Comparison of ENCODE assay signal across 29 mouse cellular contexts in genomic region chr15:95750038-95750437, GRCm38 (mm10).
"Had no signal": no experiment of that assay in that cellular context is flagged by ENCODE, and none has a peak within 500 bp of the region (broad histone marks: within the 10 kb centered on the region; RNA-seq: fewer than 3 reads in every experiment).

No protein-coding gene starts in this region.

- DNase-seq: left cerebral cortex, postnatal 4 days; liver, embryonic 13.5 days; lung, adult 18-20 months; lung, adult 2 months; lung, embryonic 14.5 days; lung, postnatal 10 days; lung, postnatal 14 days; lung, postnatal 36 days; lung, postnatal 4 days; midbrain, embryonic 14.5 days had no signal

- H3K9me3 ChIP-seq: limb, embryonic 10.5 days; limb, embryonic 12.5 days; limb, embryonic 15.5 days; liver, embryonic 12.5 days; liver, embryonic 13.5 days; liver, embryonic 15.5 days; lung, embryonic 15.5 days; midbrain, embryonic 10.5 days; midbrain, embryonic 12.5 days; midbrain, embryonic 13.5 days; midbrain, embryonic 15.5 days had no signal

- H3K27ac ChIP-seq: left cerebral cortex, adult 2 months; limb, embryonic 10.5 days; limb, embryonic 12.5 days; limb, embryonic 13.5 days; limb, embryonic 15.5 days; liver, embryonic 12.5 days; liver, embryonic 13.5 days; liver, embryonic 14.5 days; liver, embryonic 15.5 days; lung, embryonic 15.5 days; macrophage; midbrain, embryonic 10.5 days; midbrain, embryonic 12.5 days; midbrain, embryonic 13.5 days; midbrain, embryonic 15.5 days had no signal

- H3K27me3 ChIP-seq: limb, embryonic 12.5 days; limb, embryonic 13.5 days; limb, embryonic 15.5 days; liver, embryonic 12.5 days; liver, embryonic 13.5 days; liver, embryonic 15.5 days; lung, embryonic 15.5 days; midbrain, embryonic 12.5 days; midbrain, embryonic 13.5 days; midbrain, embryonic 15.5 days had no signal

- H3K9ac ChIP-seq: limb, embryonic 12.5 days; limb, embryonic 13.5 days; limb, embryonic 15.5 days; liver, embryonic 12.5 days; liver, embryonic 13.5 days; liver, embryonic 14.5 days; liver, embryonic 15.5 days; lung, embryonic 14.5 days; lung, embryonic 15.5 days; midbrain, embryonic 12.5 days; midbrain, embryonic 13.5 days; midbrain, embryonic 15.5 days had no signal

- ATAC-seq: liver, embryonic 12.5 days; lung, postnatal 0 days; midbrain, embryonic 13.5 days; midbrain, embryonic 15.5 days; midbrain, embryonic 16.5 days had no signal

- H3K36me3 ChIP-seq: limb, embryonic 10.5 days; limb, embryonic 12.5 days; limb, embryonic 13.5 days; limb, embryonic 15.5 days; liver, embryonic 12.5 days; liver, embryonic 13.5 days; liver, embryonic 15.5 days; lung, embryonic 15.5 days; midbrain, embryonic 10.5 days; midbrain, embryonic 12.5 days; midbrain, embryonic 13.5 days; midbrain, embryonic 15.5 days had no signal

- H3K4me2 ChIP-seq: limb, embryonic 12.5 days; limb, embryonic 13.5 days; limb, embryonic 15.5 days; liver, embryonic 12.5 days; liver, embryonic 13.5 days; liver, embryonic 15.5 days; lung, embryonic 14.5 days; lung, embryonic 15.5 days; midbrain, embryonic 11.5 days; midbrain, embryonic 12.5 days; midbrain, embryonic 13.5 days; midbrain, embryonic 15.5 days had no signal

- H3K4me3 ChIP-seq: left cerebral cortex, adult 2 months; limb, embryonic 10.5 days; limb, embryonic 12.5 days; limb, embryonic 13.5 days; limb, embryonic 15.5 days; liver, embryonic 12.5 days; liver, embryonic 13.5 days; liver, embryonic 15.5 days; lung, embryonic 15.5 days; megakaryocyte, embryonic 14.5 days; midbrain, embryonic 10.5 days; midbrain, embryonic 12.5 days; midbrain, embryonic 13.5 days; midbrain, embryonic 15.5 days; myocyte had no signal

- H3K4me1 ChIP-seq: limb, embryonic 12.5 days; liver, embryonic 12.5 days; liver, embryonic 13.5 days; liver, embryonic 15.5 days; lung, embryonic 15.5 days; megakaryocyte, embryonic 14.5 days; midbrain, embryonic 12.5 days; midbrain, embryonic 15.5 days had no signal
